In the genomic region with DNA sequence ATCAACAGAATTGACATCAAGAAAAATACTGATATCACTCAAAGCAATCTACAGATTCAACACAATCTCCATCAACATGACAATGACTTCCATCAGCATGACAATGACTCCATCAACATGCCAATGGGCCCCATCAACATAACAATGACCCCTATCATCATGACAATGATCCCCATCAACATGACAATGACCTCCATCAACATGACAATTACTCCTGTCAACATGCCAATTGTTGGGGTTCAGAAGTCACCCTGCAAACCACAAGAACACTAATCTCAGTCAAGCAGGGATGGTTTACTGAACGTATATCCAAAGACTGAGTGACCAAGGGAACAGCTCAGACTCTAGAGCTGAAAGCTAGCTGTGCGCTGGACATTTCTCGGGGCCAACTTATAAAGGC, we compare ENCODE assay signal across 27 mouse cellular contexts.
A peak's percentile ranks its signal among the peaks of the same experiment; 100 is the strongest.
DNase-seq lines count a peak whose midpoint lies in the region; ATAC-seq lines count a peak whose summit lies in the region.
"Had no signal": no experiment of that assay in that cellular context is flagged by ENCODE, and none has a peak within 500 bp of the region (broad histone marks: within the 10 kb centered on the region; RNA-seq: fewer than 3 reads in every experiment).

No protein-coding gene starts in this region.

- peak; percentile 41; the same call in 1 of the 2 replicates for ATAC-seq in hindbrain, embryonic 12.5 days (ENCODE audit: low FRiP score)
- ATAC-seq in hindbrain, embryonic 13.5 days (ENCODE audit: low FRiP score): no peak; the same call in 1 of the 2 replicates
- no peak for ATAC-seq in kidney, embryonic 16.5 days (ENCODE audit: low FRiP score, low TSS enrichment)
- ATAC-seq: forebrain, embryonic 14.5 days; forebrain, postnatal 0 days; hindbrain, embryonic 16.5 days; intestine, embryonic 15.5 days; Patski had no signal

- no peaks in the 10 kb centered on the region for H3K4me1 ChIP-seq in hindbrain, embryonic 12.5 days
- H3K4me1 ChIP-seq in hindbrain, embryonic 13.5 days (replicated peaks): no peaks in the 10 kb centered on the region
- H3K4me1 ChIP-seq in kidney, embryonic 16.5 days (ENCODE audit: insufficient read depth, low read length): no peaks in the 10 kb centered on the region
- H3K4me1 ChIP-seq: embryonic facial prominence, embryonic 12.5 days; intestine, embryonic 15.5 days had no signal

- no peak overlapping the region for H3K27ac ChIP-seq in hindbrain, embryonic 12.5 days
- no peak overlapping the region for H3K27ac ChIP-seq in hindbrain, embryonic 13.5 days
- no peak overlapping the region for H3K27ac ChIP-seq in kidney, embryonic 16.5 days (ENCODE audit: low read length)
- H3K27ac ChIP-seq: embryonic facial prominence, embryonic 12.5 days; embryonic facial prominence, embryonic 15.5 days; gastrocnemius, adult 2 months; intestine, embryonic 15.5 days had no signal

- DNase-seq in ES-CJ7 (ENCODE audit: low read depth, low spot score): peak; percentile 94
- peak; percentile 61 for DNase-seq in WW6 (ENCODE audit: low read depth, low spot score)
- DNase-seq in spleen, postnatal 10 days (ENCODE audit: low spot score in 2 of 2): no peak
- DNase-seq in lung, postnatal 10 days: no peak
- DNase-seq: adrenal gland, postnatal 10 days; adrenal gland, postnatal 36 days; B cell, adult 2 months; cerebellum, adult 11 months; cerebellum, adult 2 months; cerebellum, adult 9-11 months; cerebellum, postnatal 25 days; forebrain, postnatal 0 days; gastrocnemius, adult 2 months; gastrocnemius, postnatal 14 days; heart, adult 11 months had no signal

- no peaks in the 10 kb centered on the region for H3K36me3 ChIP-seq in hindbrain, embryonic 12.5 days
- no peaks in the 10 kb centered on the region for H3K36me3 ChIP-seq in hindbrain, embryonic 13.5 days
- no peaks in the 10 kb centered on the region for H3K36me3 ChIP-seq in kidney, embryonic 16.5 days (ENCODE audit: insufficient read depth, low read length)
- H3K36me3 ChIP-seq: embryonic facial prominence, embryonic 12.5 days; embryonic facial prominence, embryonic 15.5 days; G1E; intestine, embryonic 15.5 days had no signal

- WGBS in hindbrain, embryonic 12.5 days: 69% methylated on average over 3 of the region's 3 CpGs
- 44% methylated on average over 3 of the region's 3 CpGs for WGBS in hindbrain, embryonic 13.5 days
- 83% methylated on average over 3 of the region's 3 CpGs for WGBS in kidney, embryonic 16.5 days

- no peak overlapping the region for H3K4me2 ChIP-seq in hindbrain, embryonic 12.5 days (replicated peaks)
- no peak overlapping the region for H3K4me2 ChIP-seq in hindbrain, embryonic 13.5 days
- no peak overlapping the region for H3K4me2 ChIP-seq in kidney, embryonic 16.5 days (replicated peaks; ENCODE audit: low read depth, low read length)
- H3K4me2 ChIP-seq: embryonic facial prominence, embryonic 12.5 days; embryonic facial prominence, embryonic 15.5 days; heart, embryonic 11.5 days; intestine, embryonic 15.5 days had no signal

- no peaks in the 10 kb centered on the region for H3K9me3 ChIP-seq in hindbrain, embryonic 12.5 days (replicated peaks)
- no peaks in the 10 kb centered on the region for H3K9me3 ChIP-seq in hindbrain, embryonic 13.5 days
- H3K9me3 ChIP-seq in kidney, embryonic 16.5 days (ENCODE audit: low read length): no peaks in the 10 kb centered on the region
- H3K9me3 ChIP-seq: embryonic facial prominence, embryonic 12.5 days; embryonic facial prominence, embryonic 15.5 days; G1E; intestine, embryonic 15.5 days had no signal

- no peak overlapping the region for H3K9ac ChIP-seq in hindbrain, embryonic 12.5 days
- H3K9ac ChIP-seq in hindbrain, embryonic 13.5 days: no peak overlapping the region
- H3K9ac ChIP-seq in kidney, embryonic 16.5 days (replicated peaks; ENCODE audit: low read length): no peak overlapping the region
- H3K9ac ChIP-seq: embryonic facial prominence, embryonic 12.5 days; embryonic facial prominence, embryonic 15.5 days; forebrain, postnatal 0 days; intestine, embryonic 15.5 days had no signal

- no peak overlapping the region for H3K4me3 ChIP-seq in hindbrain, embryonic 12.5 days
- H3K4me3 ChIP-seq in hindbrain, embryonic 13.5 days: no peak overlapping the region
- no peak overlapping the region for H3K4me3 ChIP-seq in kidney, embryonic 16.5 days (ENCODE audit: low read length)
- H3K4me3 ChIP-seq: embryonic facial prominence, embryonic 12.5 days; embryonic facial prominence, embryonic 15.5 days; gastrocnemius, adult 2 months; intestine, embryonic 15.5 days had no signal

- no peaks in the 10 kb centered on the region for H3K27me3 ChIP-seq in hindbrain, embryonic 12.5 days
- no peaks in the 10 kb centered on the region for H3K27me3 ChIP-seq in hindbrain, embryonic 13.5 days
- no peaks in the 10 kb centered on the region for H3K27me3 ChIP-seq in kidney, embryonic 16.5 days (ENCODE audit: insufficient read depth, low read length)
- H3K27me3 ChIP-seq: CH12.LX; embryonic facial prominence, embryonic 12.5 days; embryonic facial prominence, embryonic 15.5 days; intestine, embryonic 15.5 days; Patski had no signal

Comparison
In these comparisons a context has a peak if more than half of its experiments do, and no peak if none do; other contexts are left out.
1. DNase-seq: peak in ES-CJ7 (single experiment) and WW6 (single experiment); none in spleen, postnatal 10 days (0 of 2) and lung, postnatal 10 days (single experiment).